Mouse (Mus musculus): ENCODE measurements at regions not wholly inside any gene's neighbourhood (a gene's known extent, or its start where the extent isn't known, plus 50 kb on each side); places are given as distances from the start of the nearest gene placed in this dataset.
A peak's percentile ranks its signal among the peaks of the same experiment; 100 is the strongest.

GRCm38 (mm10) chr14:54185265-54185830 is 68.6 kb downstream of the Dad1 start:
- H3K4me3 ChIP-seq (replicated peaks; ENCODE audit: low read length): no peak overlapping the region
- no peak overlapping the region for H3K4me2 ChIP-seq (ENCODE audit: low read depth, low read length)
- ATAC-seq (ENCODE audit: insufficient read depth, low FRiP score): no peak
- no peaks in the 10 kb centered on the region for H3K27me3 ChIP-seq (ENCODE audit: control insufficient read depth, insufficient read depth, low read length)
- no peak overlapping the region for H3K27ac ChIP-seq (ENCODE audit: low read length)
- H3K36me3 ChIP-seq (ENCODE audit: control insufficient read depth, insufficient read depth, low read length): no peaks in the 10 kb centered on the region
- H3K4me1 ChIP-seq (ENCODE audit: control insufficient read depth, insufficient read depth, low read length): peaks cover 12% of the 10 kb centered on the region
- H3K9me3 ChIP-seq (replicated peaks; ENCODE audit: control insufficient read depth, low read length): no peaks in the 10 kb centered on the region
- no peak overlapping the region for H3K9ac ChIP-seq (ENCODE audit: low read length)
- 42% methylated on average over 6 of the region's 6 CpGs for WGBS

- ATAC-seq (ENCODE audit: insufficient read depth, low FRiP score): no peak
- peaks cover 13% of the 10 kb centered on the region for H3K4me1 ChIP-seq (ENCODE audit: control insufficient read depth, insufficient read depth, low read length)
- H3K36me3 ChIP-seq (ENCODE audit: control insufficient read depth, insufficient read depth, low read length): no peaks in the 10 kb centered on the region
- H3K27me3 ChIP-seq (ENCODE audit: control insufficient read depth, insufficient read depth, low read length): no peaks in the 10 kb centered on the region
- no peaks in the 10 kb centered on the region for H3K9me3 ChIP-seq (replicated peaks; ENCODE audit: control insufficient read depth, low read length)
- no peak overlapping the region for H3K27ac ChIP-seq (ENCODE audit: low read length)
- no peak overlapping the region for H3K9ac ChIP-seq (ENCODE audit: low read length)
- no peak overlapping the region for H3K4me3 ChIP-seq (replicated peaks; ENCODE audit: low read length)
- WGBS: 72% methylated on average over 3 of the region's 3 CpGs
- no peak overlapping the region for H3K4me2 ChIP-seq (ENCODE audit: low read depth, low read length)
Observed at GRCm38 (mm10) chr14:54183873-54184272, 70.0 kb downstream of the Dad1 start.

- Histone ChIP-seq H3K27ac (ENCODE audit: low read length) (no peak overlapping the region), H3K27me3 (ENCODE audit: control insufficient read depth, insufficient read depth, low read length) (no peaks in the 10 kb centered on the region), H3K36me3 (ENCODE audit: control insufficient read depth, insufficient read depth, low read length) (no peaks in the 10 kb centered on the region), H3K4me3 (replicated peaks; ENCODE audit: low read length) (no peak overlapping the region), H3K4me2 (ENCODE audit: low read depth, low read length) (no peak overlapping the region), H3K9ac (ENCODE audit: low read length) (no peak overlapping the region), H3K4me1 (ENCODE audit: control insufficient read depth, insufficient read depth, low read length) (peaks cover 13% of the 10 kb centered on the region), H3K9me3 (replicated peaks; ENCODE audit: control insufficient read depth, low read length) (no peaks in the 10 kb centered on the region)
- no peak for ATAC-seq (ENCODE audit: insufficient read depth, low FRiP score)
- 68% methylated on average over 10 of the region's 10 CpGs for WGBS
Observed at GRCm38 (mm10) chr14:54182838-54183237, 71.1 kb downstream of the Dad1 start.

- H3K4me1 ChIP-seq (ENCODE audit: control insufficient read depth, insufficient read depth, low read length): peaks cover 13% of the 10 kb centered on the region
- peak overlapping the region; percentile 40 for H3K27ac ChIP-seq (ENCODE audit: low read length)
- ATAC-seq (ENCODE audit: insufficient read depth, low FRiP score): no peak
- H3K4me3 ChIP-seq (replicated peaks; ENCODE audit: low read length): no peak overlapping the region
- H3K9ac ChIP-seq (ENCODE audit: low read length): no peak overlapping the region
- H3K4me2 ChIP-seq (ENCODE audit: low read depth, low read length): no peak overlapping the region
- H3K9me3 ChIP-seq (replicated peaks; ENCODE audit: control insufficient read depth, low read length): no peaks in the 10 kb centered on the region
- 68% methylated on average over 3 of the region's 3 CpGs for WGBS
- no peaks in the 10 kb centered on the region for H3K27me3 ChIP-seq (ENCODE audit: control insufficient read depth, insufficient read depth, low read length)
- no peaks in the 10 kb centered on the region for H3K36me3 ChIP-seq (ENCODE audit: control insufficient read depth, insufficient read depth, low read length)
Observed at GRCm38 (mm10) chr14:54181306-54181705, 72.6 kb downstream of the Dad1 start.

- no peak for ATAC-seq (ENCODE audit: insufficient read depth, low FRiP score)
- 69% methylated on average over 3 of the region's 3 CpGs for WGBS
- H3K36me3 ChIP-seq (ENCODE audit: control insufficient read depth, insufficient read depth, low read length): no peaks in the 10 kb centered on the region
- peak overlapping the region; percentile 40 for H3K27ac ChIP-seq (ENCODE audit: low read length)
- no peaks in the 10 kb centered on the region for H3K27me3 ChIP-seq (ENCODE audit: control insufficient read depth, insufficient read depth, low read length)
- H3K9ac ChIP-seq (ENCODE audit: low read length): no peak overlapping the region
- no peak overlapping the region for H3K4me2 ChIP-seq (ENCODE audit: low read depth, low read length)
- H3K4me3 ChIP-seq (replicated peaks; ENCODE audit: low read length): no peak overlapping the region
- no peaks in the 10 kb centered on the region for H3K9me3 ChIP-seq (replicated peaks; ENCODE audit: control insufficient read depth, low read length)
- H3K4me1 ChIP-seq (ENCODE audit: control insufficient read depth, insufficient read depth, low read length): peaks cover 13% of the 10 kb centered on the region
Observed at GRCm38 (mm10) chr14:54180754-54181153, 73.2 kb downstream of the Dad1 start.

GRCm38 (mm10) chr14:54180271-54180670 is 73.6 kb downstream of the Dad1 start:
- H3K27ac ChIP-seq (ENCODE audit: low read length): no peak overlapping the region

GRCm38 (mm10) chr14:54178856-54179255 is 75.0 kb downstream of the Dad1 start:
- H3K27me3 ChIP-seq (ENCODE audit: control insufficient read depth, insufficient read depth, low read length): no peaks in the 10 kb centered on the region
- H3K9ac ChIP-seq (ENCODE audit: low read length): no peak overlapping the region
- peaks cover 13% of the 10 kb centered on the region for H3K4me1 ChIP-seq (ENCODE audit: control insufficient read depth, insufficient read depth, low read length)
- H3K4me2 ChIP-seq (ENCODE audit: low read depth, low read length): no peak overlapping the region
- no peak overlapping the region for H3K4me3 ChIP-seq (replicated peaks; ENCODE audit: low read length)
- WGBS: 79% methylated on average over 3 of the region's 3 CpGs
- ATAC-seq (ENCODE audit: insufficient read depth, low FRiP score): no peak
- no peak overlapping the region for H3K27ac ChIP-seq (ENCODE audit: low read length)
- no peaks in the 10 kb centered on the region for H3K9me3 ChIP-seq (replicated peaks; ENCODE audit: control insufficient read depth, low read length)
- H3K36me3 ChIP-seq (ENCODE audit: control insufficient read depth, insufficient read depth, low read length): no peaks in the 10 kb centered on the region

More at GRCm38 (mm10) chr14:54180271-54180670, 73.6 kb downstream of the Dad1 start:
- no peaks in the 10 kb centered on the region for H3K27me3 ChIP-seq (ENCODE audit: control insufficient read depth, insufficient read depth, low read length)
- no peak overlapping the region for H3K9ac ChIP-seq (ENCODE audit: low read length)
- no peak for ATAC-seq (ENCODE audit: insufficient read depth, low FRiP score)
- H3K36me3 ChIP-seq (ENCODE audit: control insufficient read depth, insufficient read depth, low read length): no peaks in the 10 kb centered on the region
- peaks cover 13% of the 10 kb centered on the region for H3K4me1 ChIP-seq (ENCODE audit: control insufficient read depth, insufficient read depth, low read length)
- H3K4me3 ChIP-seq (replicated peaks; ENCODE audit: low read length): no peak overlapping the region
- H3K4me2 ChIP-seq (ENCODE audit: low read depth, low read length): no peak overlapping the region
- 47% methylated on average over 3 of the region's 3 CpGs for WGBS
- no peaks in the 10 kb centered on the region for H3K9me3 ChIP-seq (replicated peaks; ENCODE audit: control insufficient read depth, low read length)

GRCm38 (mm10) chr14:54176469-54176868 is 77.4 kb downstream of the Dad1 start:
- 59% methylated on average over 14 of the region's 14 CpGs for WGBS
- Histone ChIP-seq H3K27ac (ENCODE audit: low read length) (no peak overlapping the region), H3K9ac (ENCODE audit: low read length) (no peak overlapping the region), H3K4me2 (ENCODE audit: low read depth, low read length) (no peak overlapping the region), H3K27me3 (ENCODE audit: control insufficient read depth, insufficient read depth, low read length) (no peaks in the 10 kb centered on the region), H3K4me1 (ENCODE audit: control insufficient read depth, insufficient read depth, low read length) (peaks cover 13% of the 10 kb centered on the region), H3K9me3 (replicated peaks; ENCODE audit: control insufficient read depth, low read length) (no peaks in the 10 kb centered on the region), H3K36me3 (ENCODE audit: control insufficient read depth, insufficient read depth, low read length) (no peaks in the 10 kb centered on the region), H3K4me3 (replicated peaks; ENCODE audit: low read length) (no peak overlapping the region)
- ATAC-seq (ENCODE audit: insufficient read depth, low FRiP score): no peak

GRCm38 (mm10) chr14:54175476-54175875 is 78.4 kb downstream of the Dad1 start:
- no peak overlapping the region for H3K27ac ChIP-seq (ENCODE audit: low read length)
- WGBS: 68% methylated on average over 5 of the region's 5 CpGs
- H3K9me3 ChIP-seq (replicated peaks; ENCODE audit: control insufficient read depth, low read length): no peaks in the 10 kb centered on the region
- H3K36me3 ChIP-seq (ENCODE audit: control insufficient read depth, insufficient read depth, low read length): no peaks in the 10 kb centered on the region
- no peaks in the 10 kb centered on the region for H3K27me3 ChIP-seq (ENCODE audit: control insufficient read depth, insufficient read depth, low read length)
- peaks cover 5% of the 10 kb centered on the region; the same call in 1 of the 2 replicates for H3K4me1 ChIP-seq (ENCODE audit: control insufficient read depth, insufficient read depth, low read length)
- H3K4me3 ChIP-seq (replicated peaks; ENCODE audit: low read length): no peak overlapping the region
- H3K4me2 ChIP-seq (ENCODE audit: low read depth, low read length): no peak overlapping the region
- H3K9ac ChIP-seq (ENCODE audit: low read length): no peak overlapping the region
- no peak for ATAC-seq (ENCODE audit: insufficient read depth, low FRiP score)

All from stomach, embryonic 16.5 days (tissue).